Mouse (Mus musculus): ENCODE results near the gene Gsdma.
"Not testable (repeated sequence)": the region's sequence is repeated elsewhere in the genome, so short reads cannot be mapped to it uniquely, and the experiment has no call there.

- TF ChIP-seq CHD2 (IDR thresholded peaks at IDR 0.05; ENCODE audit: low read length); CTCF (conservative IDR thresholded peaks at IDR 0.05 in 1 of 2, IDR thresholded peaks at IDR 0.05 in 1 of 2; ENCODE audit: low read depth in 2 of 2, low read length in 2 of 2); MAX (IDR thresholded peaks at IDR 0.05; ENCODE audit: low read length); POLR2A (IDR thresholded peaks at IDR 0.05; ENCODE audit: low read depth, low read length); SMC3 (IDR thresholded peaks at IDR 0.05; ENCODE audit: low read depth, low read length); MYC (IDR thresholded peaks at IDR 0.05; ENCODE audit: low read depth, low read length); MXI1 (IDR thresholded peaks at IDR 0.05; ENCODE audit: low read depth, low read length); E2F4 (IDR thresholded peaks at IDR 0.05; ENCODE audit: insufficient replicate concordance, low read depth, low read length); UBTF (IDR thresholded peaks at IDR 0.05; ENCODE audit: low read depth, low read length); MAZ (IDR thresholded peaks at IDR 0.05; ENCODE audit: low read depth, low read length); CHD1 (IDR thresholded peaks at IDR 0.05; ENCODE audit: low read depth, low read length): not testable (repeated sequence)
Observed at GRCm38 (mm10) chr11:98680595-98680994, 16.4 kb downstream of the Gsdma start.

All from CH12.LX (cell line).